Mouse (Mus musculus) G1E (cell line): ENCODE data around the gene Gm21394. TPM values are rescaled to one million over a fixed set of nuclear protein-coding genes. Genes with fewer than 3 reads are reported as not detected.
"Not testable (repeated sequence)": the region's sequence is repeated elsewhere in the genome, so short reads cannot be mapped to it uniquely, and the experiment has no call there.

Source experiments
- ATAC-seq: 2 replicates; pipeline ENCODE4 v1.8.0; 2016; ENCODE audit warnings: mild to moderate bottlenecking; ENCODE audit not compliant: insufficient number of reproducible peaks, poor library complexity, low FRiP score, severe bottlenecking; ENCODE audit errors: extremely low read depth
- DNase-seq: peaks from one replicate; pipeline ENCODE4 v3.0.0; 2012; ENCODE audit warnings: low spot score
- H3K27me3 ChIP-seq: 2 replicates; pipeline ENCODE4 v1.6.1; 2012; ENCODE audit warnings: mild to moderate bottlenecking, low read length, inconsistent platforms; ENCODE audit not compliant: insufficient read depth
- H3K36me3 ChIP-seq: replicated peaks from 2 replicates; pipeline ENCODE3; 2012; ENCODE audit warnings: mild to moderate bottlenecking, inconsistent platforms
- H3K4me1 ChIP-seq: 2 replicates; pipeline ENCODE4 v1.6.1; 2012; ENCODE audit warnings: low read depth, low read length, inconsistent platforms, mixed read lengths; ENCODE audit not compliant: insufficient read depth
- H3K4me3 ChIP-seq: 2 replicates; pipeline ENCODE4 v1.5.1; 2012; ENCODE audit warnings: low read depth, mild to moderate bottlenecking, inconsistent platforms, low read length, moderate library complexity, mixed read lengths
- H3K9me3 ChIP-seq: replicated peaks from 2 replicates; pipeline ENCODE4 v1.6.1; 2012; ENCODE audit warnings: inconsistent platforms
- polyA plus RNA-seq: library from polyadenylated mRNA; stranded (reverse); fragments of >175 nt; gene quantifications from 2 replicates; pipeline ENCODE4 v1.2.3, GENCODE M21; 2012
- total RNA-seq, 2 experiments: library from RNA; stranded (forward) in 1 of 2; stranded (reverse) in 1 of 2; fragments of 200-1000 nt in 1 of 2; fragments of >200 nt in 1 of 2; fragmentation: Nextera tagmentation in 1 of 2; gene quantifications; 2 replicates each; pipeline ENCODE4 v1.2.3; 2014 to 2017

The Gm21394 gene
- not detected in 2 replicates for total RNA-seq (2014; fragmentation: Nextera tagmentation)
- total RNA-seq (2017): not detected in 2 replicates
- not detected in 2 replicates for polyA plus RNA-seq

DNA sequence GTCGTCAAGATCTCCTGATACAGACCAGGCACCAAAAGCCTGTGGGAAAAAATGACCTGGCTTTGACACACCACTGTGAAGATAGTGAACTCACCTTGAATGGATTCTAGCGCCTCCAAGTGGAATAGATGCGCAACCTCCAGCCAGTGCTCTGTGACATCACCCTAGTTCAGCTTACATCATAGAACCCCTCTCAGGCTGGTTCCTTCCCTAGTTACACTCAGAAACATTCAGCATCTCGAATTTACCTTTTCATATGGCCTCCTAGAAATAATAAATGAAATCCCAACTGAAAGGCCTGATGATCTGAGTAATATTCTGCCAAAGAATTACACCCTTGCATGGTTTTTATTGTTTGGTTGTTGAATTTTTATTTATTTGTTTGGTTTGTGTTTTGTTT lies at the start of gene Gm21394:
Gm21394 (minus strand) TSS at position 101 of the 400 bp plus-strand sequence.
- H3K4me3 ChIP-seq, ATAC-seq, H3K9me3 ChIP-seq, H3K4me1 ChIP-seq, H3K27me3 ChIP-seq, DNase-seq, H3K36me3 ChIP-seq: not testable (repeated sequence)

Other genes with a start within 250 kb of the Gm21394 start
- gene Gm21409, start 181.8 kb upstream of the Gm21394 start, total RNA-seq (2014; fragmentation: Nextera tagmentation): not detected in 2 replicates
- not detected in 2 replicates for gene Gm21409, start 181.8 kb upstream of the Gm21394 start, total RNA-seq (2017)
- not detected in 2 replicates for gene Gm21409, start 181.8 kb upstream of the Gm21394 start, polyA plus RNA-seq